Mouse (Mus musculus): Measurements from ENCODE around the gene Gm10230.
"Not testable (repeated sequence)": the region's sequence is repeated elsewhere in the genome, so short reads cannot be mapped to it uniquely, and the experiment has no call there.

Gene Gm10230

DNA sequence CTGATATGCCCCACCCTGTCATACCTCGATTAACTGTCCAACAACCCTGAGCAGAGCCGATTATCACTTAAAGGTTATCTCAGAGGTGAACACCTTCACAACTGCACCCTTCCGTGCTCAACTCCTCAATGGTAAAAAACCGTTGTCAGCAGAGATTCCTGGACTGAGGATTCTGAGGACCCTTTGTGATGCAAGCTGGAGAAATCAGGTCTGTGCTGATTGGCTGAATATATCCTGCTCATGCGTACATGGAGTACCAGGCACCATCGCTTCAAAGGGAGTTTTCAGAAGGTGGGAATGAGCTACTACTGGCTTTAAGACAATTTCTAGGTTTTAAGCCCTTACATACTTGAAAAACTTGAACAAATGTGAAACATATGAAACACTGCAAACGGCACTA is at the start of gene Gm10230:
Gene Gm10230 (minus strand): TSS at position 101 of the 400 bp plus-strand sequence.
- not testable (repeated sequence) for DNase-seq

Data from kidney, postnatal 10 days (tissue).